Mouse (Mus musculus) bone marrow, adult 2 months (tissue): ENCODE data around the gene Tmem9. TPM values are rescaled to one million over a fixed set of nuclear protein-coding genes. Genes with fewer than 3 reads are reported as not detected.
A peak's percentile ranks its signal among the peaks of the same experiment; 100 is the strongest.

ENCODE experiments used
- H3K27ac ChIP-seq: fragments of 200-500 bp; 2 replicates; pipeline ENCODE4 v1.5.1; 2012; ENCODE audit warnings: low read depth, mild to moderate bottlenecking, control low read depth, inconsistent platforms, low read length; ENCODE audit not compliant: control insufficient read depth, poor library complexity, insufficient read depth
- H3K4me1 ChIP-seq: fragments of 200-500 bp; 2 replicates; pipeline ENCODE4 v1.6.1; 2011; ENCODE audit warnings: low read length; ENCODE audit not compliant: control insufficient read depth, insufficient read depth
- H3K4me3 ChIP-seq: fragments of 200-500 bp; replicated peaks from 2 replicates; pipeline ENCODE3; 2011; ENCODE audit warnings: mild to moderate bottlenecking, low read depth, low read length, control low read depth; ENCODE audit not compliant: control insufficient read depth
- CTCF ChIP-seq: fragments of 200-500 bp; IDR thresholded peaks from 2 replicates; pipeline ENCODE4 v1.5.1; 2011; ENCODE audit warnings: low read length, control low read depth; ENCODE audit not compliant: control insufficient read depth, insufficient read depth
- POLR2A ChIP-seq: fragments of 200-500 bp; IDR thresholded peaks from 2 replicates; pipeline ENCODE4 v1.6.1; 2011; ENCODE audit warnings: low read depth, mild to moderate bottlenecking, control low read depth, low read length, borderline replicate concordance; ENCODE audit not compliant: control insufficient read depth
- WGBS: fragments of 180-500 bp; shearing (Covaris S2); methylation state at CpG from one replicate; pipeline ENCODE4 v1.1.7; 2018; 5-methylcytosine and 5-hydroxymethylcytosine counted together
- polyA plus RNA-seq: library from polyadenylated mRNA; stranded (reverse); fragments of >200 nt; gene quantifications from 2 replicates; pipeline ENCODE4 v1.2.4, GENCODE M21; 2011; ENCODE audit warnings: low replicate concordance; ENCODE audit not compliant: missing spikeins, insufficient read depth, insufficient read length

Gene Tmem9
- polyA plus RNA-seq, 1 experiment: 24.6 TPM

- Histone ChIP-seq H3K27ac (peak overlapping the region; percentile 75; the same call in 1 of the 2 replicates), H3K4me3 (no peak overlapping the region), H3K4me1 (no peaks in the 10 kb centered on the region; the same call in 1 of the 2 replicates)
- WGBS: 49% methylated on average over 2 of the region's 2 CpGs
- no peak for TF ChIP-seq CTCF
- TF ChIP-seq POLR2A: no peak
Measured at GRCm38 (mm10) chr1:136014796-136015502, 7.0 kb downstream of the Tmem9 start.

- H3K4me3 ChIP-seq: no peak overlapping the region
- WGBS: 76% methylated on average over 2 of the region's 2 CpGs
- H3K4me1 ChIP-seq: no peaks in the 10 kb centered on the region; the same call in 1 of the 2 replicates
- no peak for TF ChIP-seq POLR2A
- no peak for TF ChIP-seq CTCF
- H3K27ac ChIP-seq: no peak overlapping the region
Measured at GRCm38 (mm10) chr1:136017307-136017706, 9.4 kb downstream of the Tmem9 start.

- Histone ChIP-seq H3K27ac (peak overlapping the region; percentile 28), H3K4me3 (peak overlapping the region; percentile 80), H3K4me1 (no peaks in the 10 kb centered on the region; the same call in 1 of the 2 replicates)
- peak; percentile 44; the same call in 1 of the 2 replicates for TF ChIP-seq POLR2A
- no peak for TF ChIP-seq CTCF
- under 1% methylated on average over 22 of the region's 22 CpGs for WGBS
Measured at GRCm38 (mm10) chr1:136017907-136018313, 10.0 kb downstream of the Tmem9 start.

GRCm38 (mm10) chr1:136018390-136019189 lies 10.6 kb downstream of the Tmem9 start:
- Histone ChIP-seq H3K4me3 (peak overlapping the region; percentile 80), H3K4me1 (no peaks in the 10 kb centered on the region; the same call in 1 of the 2 replicates), H3K27ac (peak overlapping the region; percentile 28)
- 7% methylated on average over 24 of the region's 24 CpGs for WGBS
- TF ChIP-seq POLR2A (no peak), CTCF (no peak)

- Histone ChIP-seq H3K4me3 (no peak overlapping the region), H3K4me1 (no peaks in the 10 kb centered on the region), H3K27ac (no peak overlapping the region)
- TF ChIP-seq CTCF (no peak), POLR2A (no peak)
- 87% methylated on average over 7 of the region's 7 CpGs for WGBS
Measured at GRCm38 (mm10) chr1:136030201-136030600, 22.3 kb downstream of the Tmem9 start.

- H3K4me1 ChIP-seq: no peaks in the 10 kb centered on the region
- no peak overlapping the region for H3K27ac ChIP-seq
- TF ChIP-seq POLR2A (no peak), CTCF (no peak)
- no peak overlapping the region for H3K4me3 ChIP-seq
- WGBS: 84% methylated on average over 8 of the region's 8 CpGs
Measured at GRCm38 (mm10) chr1:136031697-136032096, 23.7 kb downstream of the Tmem9 start.

GRCm38 (mm10) chr1:136032961-136033360 lies 25.0 kb downstream of the Tmem9 start:
- no peak overlapping the region for H3K4me3 ChIP-seq
- WGBS: 61% methylated on average over 7 of the region's 7 CpGs
- TF ChIP-seq POLR2A: no peak
- no peak for TF ChIP-seq CTCF
- H3K4me1 ChIP-seq: no peaks in the 10 kb centered on the region
- H3K27ac ChIP-seq: no peak overlapping the region
